Mouse (Mus musculus): Measurements from ENCODE around the gene Gfod1.

Gene Gfod1

DNA sequence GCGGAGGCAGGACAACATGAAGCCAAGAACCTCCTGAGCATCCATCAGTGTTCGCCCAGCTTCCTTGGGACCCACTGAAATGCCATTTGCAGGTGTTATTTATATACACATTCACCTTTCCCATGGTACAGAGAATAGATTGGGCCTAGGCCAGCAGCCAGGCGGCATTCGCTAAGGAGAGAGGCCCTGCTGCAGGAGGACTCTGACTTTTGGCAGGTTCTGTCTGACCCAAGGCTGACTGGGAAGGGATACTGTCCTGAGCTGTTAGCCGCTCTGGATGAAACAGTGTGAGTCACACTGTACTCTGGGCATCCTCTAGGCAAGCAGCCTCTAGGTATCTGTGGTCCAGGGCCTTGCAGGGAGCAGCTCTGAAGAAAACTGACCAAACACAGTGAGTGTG lies 6.4 kb downstream of the Gfod1 start:
- DNase-seq, result no peak

DNA sequence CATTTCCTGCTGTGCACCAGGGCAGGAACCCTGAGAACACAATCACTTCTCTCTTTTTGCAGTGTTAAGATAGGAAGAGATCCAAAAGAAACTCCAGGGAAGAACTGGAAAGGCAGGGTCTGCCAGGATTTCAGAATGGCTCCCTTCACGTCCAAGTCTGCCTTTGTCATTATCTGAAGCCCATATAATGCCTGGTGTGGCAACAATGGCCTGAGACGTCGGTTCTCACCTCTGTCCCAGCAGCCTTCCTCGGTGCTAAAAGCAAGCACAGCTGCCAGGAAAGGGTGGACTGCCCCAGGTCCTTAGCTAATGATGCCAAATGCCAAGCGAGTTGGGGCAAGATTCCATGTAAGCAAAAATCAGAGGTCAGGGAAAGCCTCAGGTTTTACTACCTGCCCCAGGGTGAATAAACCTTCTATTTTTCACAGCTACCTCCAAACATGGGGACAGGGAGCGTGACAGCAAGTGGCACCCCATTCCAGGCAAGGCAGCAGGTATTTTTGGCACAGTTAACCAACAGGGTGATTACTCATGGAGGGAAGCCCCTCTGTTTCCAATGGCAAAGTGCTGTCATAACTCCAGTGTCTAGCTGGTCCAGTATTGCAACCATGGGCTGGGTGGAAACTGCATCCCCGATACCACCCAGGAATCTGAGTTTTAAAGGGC lies 7.7 kb downstream of the Gfod1 start:
- DNase-seq, result no peak

DNA sequence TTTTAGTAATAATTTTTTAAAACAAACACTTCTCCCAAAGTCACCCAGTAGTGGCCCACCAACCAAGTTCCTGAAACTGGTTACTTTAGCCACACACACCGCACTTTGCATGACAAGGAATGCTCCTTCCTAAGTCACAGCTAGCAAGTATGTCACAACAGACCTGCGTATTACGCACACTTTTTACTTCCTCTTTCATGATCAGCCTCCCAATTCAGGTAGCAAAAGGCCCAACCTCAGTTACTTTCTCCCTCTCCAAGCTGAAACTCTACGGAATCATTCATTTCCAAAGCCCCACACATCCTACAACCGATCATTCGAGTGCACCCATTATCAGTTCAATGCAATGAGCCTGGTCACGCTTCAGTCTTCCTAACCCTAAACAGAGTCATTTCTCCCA lies 8.3 kb downstream of the Gfod1 start:
- DNase-seq, result no peak

- no peak for DNase-seq
Observed at GRCm38 (mm10) chr13:43294957-43295590, 8.9 kb downstream of the Gfod1 start.

DNA sequence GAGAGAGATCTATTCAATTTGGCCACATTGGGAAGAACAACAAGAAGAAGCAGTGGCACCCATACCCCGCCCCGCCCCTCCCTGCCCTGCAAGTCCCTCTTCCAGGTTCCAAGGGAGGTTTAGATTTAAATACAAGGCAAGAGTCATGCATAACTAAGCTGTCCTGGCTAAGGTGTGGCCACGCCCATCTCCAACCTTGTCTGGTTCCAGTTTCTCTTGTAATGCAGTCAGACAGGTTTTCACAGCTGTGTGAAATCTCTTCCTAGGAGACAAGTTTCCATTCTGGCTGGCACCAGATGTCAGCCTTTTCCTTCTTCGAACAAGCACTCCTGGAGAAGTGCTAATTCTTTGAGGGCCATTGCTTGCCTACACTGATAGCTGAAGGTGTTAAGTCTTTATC lies 11.1 kb downstream of the Gfod1 start:
- no peak for DNase-seq

DNA sequence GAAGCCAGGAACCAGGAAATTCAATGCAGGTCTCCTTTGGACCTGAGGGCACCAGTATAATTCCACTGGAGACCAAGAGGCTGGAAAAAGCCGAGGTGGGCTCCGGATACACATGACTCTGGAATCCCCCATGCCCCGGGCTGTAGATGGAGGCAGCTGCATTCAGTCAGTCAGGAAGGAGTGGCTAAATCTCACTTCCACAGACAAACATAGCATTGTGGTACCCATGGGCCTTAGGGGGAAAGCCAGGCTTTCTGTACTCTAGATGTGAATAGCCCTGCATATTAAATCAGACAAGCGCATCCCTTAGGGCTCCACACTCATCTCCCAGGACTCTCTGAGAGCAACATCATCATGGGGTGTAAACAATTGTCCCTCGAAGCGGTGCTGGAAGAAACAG lies 14.9 kb downstream of the Gfod1 start:
- DNase-seq, result no peak

- no peak for DNase-seq
Observed at GRCm38 (mm10) chr13:43288444-43288843, 15.5 kb downstream of the Gfod1 start.

GRCm38 (mm10) chr13:43288026-43288425 lies 15.9 kb downstream of the Gfod1 start:
- no peak for DNase-seq

DNA sequence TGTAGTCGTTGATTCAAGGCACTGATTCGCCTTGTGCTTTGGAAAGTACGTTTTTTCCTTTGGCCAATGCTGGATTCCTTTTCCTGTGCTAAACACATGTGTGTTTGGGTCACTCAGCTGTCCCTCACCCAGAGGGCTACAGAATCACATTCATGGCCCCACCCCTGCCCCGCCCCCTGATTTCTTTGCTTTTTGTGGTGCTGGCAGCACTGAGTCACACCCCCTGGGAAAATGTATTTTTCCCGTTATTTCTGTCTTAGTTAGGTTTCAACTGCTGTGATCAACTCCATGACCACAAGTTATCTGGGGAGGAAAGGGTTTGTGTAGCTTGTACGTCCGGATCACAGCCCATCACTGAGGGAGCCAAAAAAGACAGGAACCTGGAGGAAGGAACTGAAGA lies 17.1 kb downstream of the Gfod1 start:
- no peak for DNase-seq

- DNase-seq, result no peak
Observed at GRCm38 (mm10) chr13:43284711-43285151, 19.2 kb downstream of the Gfod1 start.

- no peak for DNase-seq
Observed at GRCm38 (mm10) chr13:43273906-43274305, 30.1 kb downstream of the Gfod1 start.

DNA sequence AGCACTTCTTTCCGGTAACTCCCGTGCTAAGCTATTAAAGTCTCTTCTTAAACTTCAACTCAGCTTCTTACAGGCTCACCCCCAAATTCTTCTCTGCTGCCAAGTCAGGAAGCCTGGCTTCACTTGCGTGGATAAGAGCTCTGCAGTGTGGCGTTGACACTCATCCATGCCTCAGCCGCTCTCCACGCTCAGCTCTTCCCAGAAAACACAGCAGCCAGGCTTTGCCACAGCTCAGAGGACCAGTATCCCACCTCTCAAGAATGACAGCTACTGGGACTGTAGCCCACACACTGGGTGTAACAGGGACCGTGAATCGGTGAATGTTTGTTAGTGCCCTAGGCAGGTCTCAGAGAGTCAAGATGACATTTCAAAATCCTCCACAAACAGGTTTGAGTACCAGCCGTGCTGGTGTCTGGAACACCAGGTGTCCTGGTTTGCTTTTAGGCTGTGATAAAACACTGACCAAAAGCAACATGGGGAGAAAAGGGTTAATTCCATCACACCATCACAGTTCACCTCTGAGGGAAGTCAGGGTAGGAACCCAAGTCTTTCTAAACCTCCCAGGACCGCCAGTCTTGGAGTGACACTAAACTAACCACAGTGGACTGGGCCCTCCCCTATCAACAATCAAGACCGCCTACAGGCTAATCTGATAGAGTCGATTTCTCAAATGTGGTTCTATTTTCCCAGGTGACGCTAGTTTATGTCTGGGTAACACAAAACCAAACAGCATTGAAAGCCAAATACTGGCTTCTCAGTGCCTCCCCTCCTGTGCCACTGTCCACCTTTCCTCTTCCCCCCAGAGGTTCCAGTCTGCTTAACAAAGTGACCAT lies 31.5 kb downstream of the Gfod1 start:
- peak; percentile 65 for DNase-seq

GRCm38 (mm10) chr13:43271481-43271880 lies 32.5 kb downstream of the Gfod1 start:
- no peak for DNase-seq

DNA sequence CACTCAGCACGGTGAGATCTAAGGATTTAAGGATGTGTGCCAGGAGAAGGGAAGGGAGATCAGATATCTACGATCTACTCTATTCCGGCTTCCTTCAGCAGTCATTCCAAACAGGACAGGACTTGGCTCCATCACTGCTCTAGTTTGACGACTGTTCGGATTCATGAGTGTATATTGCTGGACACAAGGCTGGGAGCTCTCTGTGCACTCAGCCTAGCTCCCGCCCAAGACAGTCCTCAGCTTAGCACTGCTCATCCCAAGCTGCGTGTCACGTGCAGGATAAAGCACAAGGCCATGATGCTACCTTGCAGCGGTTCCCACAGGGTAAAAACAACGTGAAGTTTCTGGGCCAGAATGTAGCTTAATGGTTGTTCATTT lies 33.8 kb downstream of the Gfod1 start:
- no peak for DNase-seq

- DNase-seq, result no peak
Observed at GRCm38 (mm10) chr13:43269460-43270219, 34.3 kb downstream of the Gfod1 start.

DNA sequence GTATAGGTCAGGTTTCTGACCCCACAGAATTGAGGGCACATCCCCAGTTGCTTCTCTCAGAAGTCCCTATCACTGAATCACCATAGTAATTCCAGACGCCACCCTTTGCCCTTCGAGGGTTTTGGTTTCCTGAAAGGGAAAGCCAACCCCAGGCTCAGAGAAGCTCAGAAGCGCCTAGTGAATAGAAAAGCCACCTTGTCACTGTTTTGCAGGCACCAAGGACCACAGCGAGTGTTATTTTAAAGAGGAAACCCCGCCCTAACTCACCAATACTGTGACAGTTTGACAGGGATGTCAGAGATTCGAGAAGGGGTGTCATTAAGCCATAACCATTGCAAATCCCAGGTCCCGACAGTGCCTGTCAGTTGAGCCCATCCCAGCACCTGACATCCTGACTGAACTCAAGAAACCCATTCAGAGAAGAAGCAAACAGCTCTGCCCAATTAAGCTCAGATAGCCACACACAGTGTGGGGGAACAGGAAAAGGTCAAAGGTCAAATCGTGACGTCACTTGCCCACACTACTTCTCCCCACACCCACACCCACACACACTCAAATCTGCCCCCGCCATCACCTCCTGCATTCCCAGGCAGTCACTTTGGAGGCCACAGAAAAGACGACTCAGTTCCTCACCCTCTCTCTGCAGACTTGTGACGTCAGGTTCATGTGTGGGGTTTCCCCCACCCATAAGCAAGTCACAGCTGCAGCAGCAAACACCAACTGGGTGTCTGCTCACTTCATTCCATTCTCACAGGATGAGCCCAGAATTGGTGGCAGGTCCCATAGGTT lies 35.2 kb downstream of the Gfod1 start:
- no peak for DNase-seq

DNA sequence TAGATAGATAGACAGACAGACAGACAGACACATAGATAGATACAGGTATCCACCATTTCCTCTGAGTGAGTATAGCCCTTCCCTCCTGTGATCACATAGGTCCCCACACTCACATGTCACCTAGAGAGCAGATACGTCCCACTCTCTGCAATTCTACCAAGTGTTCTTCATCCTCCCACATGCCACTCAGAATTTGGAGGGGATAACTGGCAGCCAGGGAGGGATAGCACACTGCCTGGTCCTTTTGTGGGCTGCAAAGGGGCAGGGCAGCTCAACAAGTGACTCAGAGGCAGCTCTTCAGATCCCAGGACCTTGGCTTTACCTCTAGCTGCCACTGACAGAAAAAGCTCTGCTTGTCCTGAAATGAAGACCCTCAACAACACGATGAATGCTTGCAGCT lies 36.1 kb downstream of the Gfod1 start:
- DNase-seq, result no peak

DNA sequence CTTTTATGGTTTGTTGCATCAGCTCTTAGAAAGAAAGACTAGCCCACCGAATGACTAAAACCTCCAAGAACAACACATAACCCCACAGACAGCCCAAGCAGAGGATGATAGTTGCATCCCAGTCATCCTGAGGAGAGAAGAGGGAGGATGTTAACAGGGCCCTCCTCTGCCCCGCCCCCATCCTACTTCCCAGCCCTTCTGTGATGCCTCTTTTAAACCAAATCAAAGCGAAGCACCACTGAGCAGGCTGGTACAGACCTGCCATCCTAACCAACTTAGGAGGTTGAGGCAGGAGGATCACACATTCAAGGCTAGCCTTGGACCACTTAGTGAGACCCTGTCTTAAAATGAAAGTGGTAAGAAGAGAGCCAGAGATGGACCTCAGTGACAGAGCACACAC lies 36.8 kb downstream of the Gfod1 start:
- no peak for DNase-seq

- no peak for DNase-seq
Observed at GRCm38 (mm10) chr13:43266333-43266732, 37.6 kb downstream of the Gfod1 start.

- DNase-seq, result no peak
Observed at GRCm38 (mm10) chr13:43265116-43265515, 38.9 kb downstream of the Gfod1 start.

DNA sequence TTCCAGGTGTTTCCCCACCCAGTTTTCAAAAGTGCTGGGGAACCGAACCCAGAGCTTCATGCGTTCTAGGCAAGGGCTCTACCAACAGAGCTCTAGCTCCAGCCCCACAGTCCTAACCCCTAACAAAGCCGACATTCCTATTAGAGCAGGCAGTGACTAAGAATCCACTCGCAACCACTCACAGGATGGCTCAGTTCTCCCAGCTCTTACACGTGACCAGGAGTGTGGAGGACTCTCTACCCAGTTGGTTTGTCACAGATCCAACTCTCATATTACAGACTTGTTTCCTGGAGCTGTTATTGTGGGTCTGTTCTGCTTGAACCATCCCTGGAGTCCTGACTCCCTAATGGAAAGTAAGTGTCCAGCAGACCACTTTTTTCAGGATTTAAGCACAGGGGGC lies 40.3 kb downstream of the Gfod1 start:
- DNase-seq, result no peak

DNA sequence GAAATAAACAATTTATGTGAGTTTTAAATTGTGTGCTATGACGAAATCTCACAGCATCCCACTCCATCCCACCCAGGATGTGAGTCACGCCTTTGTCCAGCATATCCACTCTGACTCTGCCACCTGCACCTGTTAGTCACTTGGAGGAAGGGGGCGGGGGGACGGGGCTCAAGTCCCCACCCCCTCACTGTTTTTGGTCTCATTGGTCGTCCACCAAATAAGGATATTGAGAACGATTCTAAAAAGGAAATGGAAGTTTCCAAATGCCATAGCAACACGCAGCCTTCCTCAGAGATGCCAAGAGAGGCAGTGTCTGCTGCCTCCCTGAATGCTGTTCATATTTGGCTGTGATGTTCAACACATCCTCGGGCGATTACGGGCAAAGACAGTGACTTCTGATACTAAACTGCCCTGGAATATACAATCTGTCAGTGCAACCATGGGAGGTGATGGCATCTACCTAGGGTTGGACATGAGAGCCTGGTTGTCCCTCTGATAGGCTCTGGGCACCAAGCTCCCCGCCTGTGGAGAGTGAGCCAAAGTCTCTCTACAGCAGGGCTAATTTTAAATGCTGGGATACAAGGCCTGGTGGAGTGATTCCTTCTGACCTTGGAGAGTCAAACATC lies 41.7 kb downstream of the Gfod1 start:
- DNase-seq, result peak; percentile 80

Measured in right cerebral cortex, postnatal 25 days (tissue).